Mouse (Mus musculus) stomach, postnatal 0 days (tissue): ENCODE data around the gene Ppp1cb. TPM values are rescaled to one million over a fixed set of nuclear protein-coding genes. Genes with fewer than 3 reads are reported as not detected.

Source experiments
- ATAC-seq: fragments of 200-750 bp; cut with Nextera tagmentation; 2 replicates; pipeline ENCODE4 v1.8.0; 2017; ENCODE audit not compliant: low FRiP score, low TSS enrichment
- DNase-seq: peaks from one replicate; pipeline ENCODE4 v3.0.0-alpha.2; 2016; ENCODE audit warnings: low spot score
- H3K27ac ChIP-seq: fragments of 300-500 bp; sonication (generic); replicated peaks from 2 replicates; pipeline ENCODE4 v1.5.1; 2014; ENCODE audit warnings: mild to moderate bottlenecking, control low read depth
- H3K27me3 ChIP-seq: fragments of 300-500 bp; sonication (generic); 2 replicates; pipeline ENCODE4 v1.6.1; 2014; ENCODE audit warnings: low read length; ENCODE audit not compliant: control insufficient read depth, insufficient read depth
- H3K36me3 ChIP-seq: fragments of 300-500 bp; sonication (generic); 2 replicates; pipeline ENCODE4 v1.6.1; 2014; ENCODE audit warnings: low read length, mixed read lengths; ENCODE audit not compliant: control insufficient read depth, insufficient read depth
- H3K4me1 ChIP-seq: fragments of 300-500 bp; sonication (generic); replicated peaks from 2 replicates; pipeline ENCODE4 v1.6.1; 2014; ENCODE audit warnings: antibody characterized with exemption; ENCODE audit not compliant: control insufficient read depth, insufficient read depth
- H3K4me2 ChIP-seq: fragments of 300-500 bp; sonication (generic); replicated peaks from 2 replicates; pipeline ENCODE4 v1.6.1; 2014; ENCODE audit warnings: low read depth, mild to moderate bottlenecking, control low read depth, moderate library complexity
- H3K4me3 ChIP-seq: fragments of 300-500 bp; sonication (generic); 2 replicates; pipeline ENCODE4 v1.5.1; 2014; ENCODE audit warnings: low read depth, low read length, control low read depth
- H3K9ac ChIP-seq: fragments of 300-500 bp; sonication (generic); 2 replicates; pipeline ENCODE4 v1.6.1; 2014; ENCODE audit warnings: mild to moderate bottlenecking, low read length, control low read depth, mixed read lengths
- H3K9me3 ChIP-seq: fragments of 300-500 bp; sonication (generic); 2 replicates; pipeline ENCODE4 v1.6.1; 2016; ENCODE audit warnings: low read length; ENCODE audit not compliant: control insufficient read depth
- CTCF ChIP-seq: IDR thresholded peaks from 2 replicates; pipeline ENCODE4 v1.5.1; 2016; ENCODE audit warnings: antibody characterized with exemption, low read depth, mild to moderate bottlenecking, moderate library complexity
- EP300 ChIP-seq: optimal IDR thresholded peaks from 2 replicates; pipeline ENCODE3; 2016; ENCODE audit warnings: antibody characterized with exemption
- WGBS: fragments of 180-500 bp; shearing (Covaris S2); extraction: QIAGEN DNeasy Blood & Tissue Kit; methylation state at CpG from one replicate; pipeline ENCODE4 v1.1.7; 2014; 5-methylcytosine and 5-hydroxymethylcytosine counted together
- polyA plus RNA-seq: library from polyadenylated mRNA; unstranded; fragments of >200 nt; fragmentation: Nextera tagmentation; extraction: Ambion mirVana; gene quantifications from 2 replicates; pipeline ENCODE4 v1.2.1, GENCODE M21; 2015

The Ppp1cb gene
- polyA plus RNA-seq, 1 experiment from 2014 or later = 193 TPM

DNA sequence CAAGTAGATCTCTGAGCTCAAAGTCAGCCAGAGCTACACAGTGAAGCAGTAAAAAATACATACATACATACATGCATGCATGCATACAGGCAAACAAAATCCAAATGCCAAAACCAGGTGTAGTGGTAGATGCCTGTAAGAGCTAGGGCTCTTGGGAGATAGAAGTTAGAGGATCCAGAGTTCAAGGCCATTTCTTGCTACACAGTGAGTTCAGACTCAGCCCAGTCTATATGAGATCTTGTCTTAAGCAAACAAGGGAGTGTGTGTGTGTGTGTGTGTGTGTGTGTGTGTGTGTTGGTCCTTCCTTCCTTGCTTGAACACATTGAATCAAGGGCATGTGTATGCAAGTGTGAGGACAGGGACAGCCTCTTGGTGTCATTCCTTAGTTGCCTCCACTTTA, 17.9 kb downstream of the Ppp1cb start:
- Histone ChIP-seq H3K27me3 (no peaks in the 10 kb centered on the region), H3K27ac (no peak overlapping the region), H3K4me2 (no peak overlapping the region), H3K36me3 (peaks cover 4% of the 10 kb centered on the region; the same call in 1 of the 2 replicates), H3K9me3 (no peaks in the 10 kb centered on the region), H3K4me3 (no peak overlapping the region), H3K9ac (no peak overlapping the region), H3K4me1 (peaks cover 4% of the 10 kb centered on the region)
- no peak for TF ChIP-seq CTCF
- TF ChIP-seq EP300 = no peak
- DNase-seq (no peak), ATAC-seq (no peak)

DNA sequence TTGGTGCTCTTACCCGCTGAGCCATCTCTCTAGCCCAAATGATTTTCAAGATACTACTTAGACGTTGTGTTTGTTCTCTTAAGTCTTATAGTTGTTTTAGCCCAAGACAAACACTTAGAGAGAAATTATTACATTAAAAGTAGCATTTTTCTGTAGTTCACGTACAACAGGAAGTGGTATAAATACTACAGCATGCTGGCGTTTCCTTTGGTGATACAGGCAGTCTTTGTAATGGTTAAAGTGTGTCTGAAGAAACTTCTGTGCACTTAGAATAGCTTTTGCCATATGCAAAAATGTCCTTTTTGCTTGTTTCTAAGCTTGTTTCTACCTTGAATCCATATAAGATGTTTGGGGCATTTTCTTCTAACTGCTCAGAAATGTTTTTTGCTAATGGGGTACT, 20.3 kb downstream of the Ppp1cb start:
- 80% methylated on average over 4 of the region's 4 CpGs for WGBS

DNA sequence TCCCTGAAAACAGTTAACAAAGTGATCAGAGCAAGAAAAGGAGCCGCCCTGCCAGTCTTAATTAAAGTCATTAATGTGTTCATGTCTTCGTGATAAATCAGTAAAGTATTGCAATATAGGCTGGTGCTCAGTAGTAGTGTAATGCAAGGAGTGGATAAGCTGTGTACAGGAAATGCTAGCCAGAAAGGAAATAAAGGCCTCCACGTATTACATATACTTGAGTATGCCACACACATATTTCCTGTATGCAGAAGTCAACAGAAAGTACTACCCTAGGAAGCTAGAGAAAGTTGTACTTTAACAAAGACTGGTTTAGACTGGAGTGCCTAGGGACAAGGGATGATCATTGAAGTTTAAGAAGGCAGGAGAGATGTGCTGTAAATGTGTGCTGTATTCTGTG, 26.8 kb downstream of the Ppp1cb start:
- Histone ChIP-seq H3K36me3 (peaks cover 8% of the 10 kb centered on the region), H3K4me3 (no peak overlapping the region), H3K9me3 (no peaks in the 10 kb centered on the region), H3K9ac (no peak overlapping the region), H3K27me3 (no peaks in the 10 kb centered on the region), H3K27ac (no peak overlapping the region), H3K4me2 (no peak overlapping the region), H3K4me1 (no peaks in the 10 kb centered on the region)
- ATAC-seq (no peak), DNase-seq (no peak)
- TF ChIP-seq EP300 = no peak
- TF ChIP-seq CTCF = no peak
- 85% methylated on average over 3 of the region's 3 CpGs for WGBS

More for the DNA sequence above, 20.3 kb downstream of the Ppp1cb start:
- no peaks in the 10 kb centered on the region for H3K4me1 ChIP-seq
- no peaks in the 10 kb centered on the region for H3K9me3 ChIP-seq
- H3K9ac ChIP-seq = no peak overlapping the region
- no peak overlapping the region for H3K4me3 ChIP-seq
- ATAC-seq (no peak), DNase-seq (no peak)
- TF ChIP-seq CTCF (no peak), EP300 (no peak)
- H3K27me3 ChIP-seq = no peaks in the 10 kb centered on the region
- H3K4me2 ChIP-seq = no peak overlapping the region
- H3K36me3 ChIP-seq = peaks cover 4% of the 10 kb centered on the region; the same call in 1 of the 2 replicates
- no peak overlapping the region for H3K27ac ChIP-seq

DNA sequence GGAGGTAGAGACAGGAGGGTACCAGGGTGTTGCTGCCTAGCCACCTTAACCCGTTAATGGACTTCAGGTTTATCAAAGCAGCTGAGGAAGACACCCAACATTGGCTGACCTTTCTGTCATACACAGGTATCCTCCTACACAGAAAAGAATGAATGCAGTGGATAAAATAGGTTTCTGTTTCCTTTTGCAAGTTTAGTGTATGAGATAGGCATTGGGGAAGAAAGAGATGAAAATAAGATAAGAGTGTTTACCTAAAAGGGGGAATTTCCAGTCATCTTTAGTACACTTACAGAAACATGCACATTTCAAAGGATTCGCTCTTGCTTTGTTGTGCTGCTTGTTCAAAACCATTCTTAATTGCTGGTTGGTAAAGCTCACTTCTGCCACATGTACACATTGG, 29.4 kb downstream of the Ppp1cb start:
- no peak for ATAC-seq
- H3K27me3 ChIP-seq = no peaks in the 10 kb centered on the region
- WGBS = 86% methylated on average over 2 of the region's 2 CpGs

DNA sequence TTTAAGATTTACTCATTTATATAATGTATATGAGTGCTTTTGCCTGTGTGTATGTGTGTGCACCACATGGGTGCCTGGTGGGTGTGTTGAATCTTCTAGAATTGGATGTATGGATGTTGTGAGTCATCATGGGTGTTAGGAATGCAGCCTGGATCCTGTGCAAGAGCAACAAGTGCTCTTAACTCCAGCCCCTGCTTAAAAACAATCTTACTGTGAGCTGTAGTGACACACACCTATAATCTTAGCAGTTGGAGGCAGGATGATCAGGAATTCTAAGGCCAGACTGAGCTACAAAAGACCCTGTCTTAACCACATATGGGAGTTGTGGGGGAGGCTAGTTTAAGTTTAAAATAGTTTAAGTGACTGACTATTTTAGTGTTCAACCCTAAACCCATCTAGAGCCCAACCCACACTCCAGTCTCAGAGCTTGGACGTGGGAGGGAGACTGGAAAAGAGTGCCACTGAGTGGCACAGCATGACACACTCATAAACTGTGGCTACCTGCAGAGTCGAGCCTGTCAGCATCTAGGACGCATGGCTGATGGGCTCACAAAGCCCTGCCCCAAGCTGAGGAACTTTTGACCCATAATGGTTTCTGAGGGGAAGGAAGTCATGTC, 35.5 kb downstream of the Ppp1cb start:
- Histone ChIP-seq H3K36me3 (peaks cover 3% of the 10 kb centered on the region; the same call in 1 of the 2 replicates), H3K27me3 (no peaks in the 10 kb centered on the region)
- TF ChIP-seq EP300 (no peak), CTCF (no peak)

More for the DNA sequence above, 29.4 kb downstream of the Ppp1cb start:
- DNase-seq = no peak
- no peak overlapping the region for H3K27ac ChIP-seq
- H3K4me2 ChIP-seq = no peak overlapping the region
- no peak overlapping the region for H3K4me3 ChIP-seq
- H3K36me3 ChIP-seq = peaks cover 4% of the 10 kb centered on the region; the same call in 1 of the 2 replicates
- no peaks in the 10 kb centered on the region for H3K4me1 ChIP-seq
- TF ChIP-seq EP300 (no peak), CTCF (no peak)
- H3K9ac ChIP-seq = no peak overlapping the region
- H3K9me3 ChIP-seq = no peaks in the 10 kb centered on the region

DNA sequence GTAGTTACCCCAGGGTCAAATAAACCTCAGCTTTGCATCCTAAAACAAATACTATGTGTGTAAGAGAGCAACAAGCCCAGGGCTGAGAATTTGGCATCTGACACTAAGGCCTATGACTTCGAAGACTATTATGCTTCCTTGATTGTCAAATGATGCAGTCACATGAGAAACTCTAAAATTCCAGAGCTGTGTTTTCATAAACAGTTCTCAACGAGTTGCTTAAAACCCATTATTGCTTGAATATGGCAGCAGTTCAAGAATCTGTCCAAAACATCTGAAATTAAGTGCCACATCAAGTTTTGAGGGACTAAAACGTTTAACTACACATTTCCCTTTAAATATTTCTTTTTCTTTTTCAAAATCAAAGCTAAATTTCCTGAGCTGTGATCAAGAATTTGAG, 50.1 kb downstream of the Ppp1cb start:
- Histone ChIP-seq H3K4me3 (no peak overlapping the region), H3K9me3 (no peaks in the 10 kb centered on the region), H3K9ac (no peak overlapping the region), H3K27ac (no peak overlapping the region), H3K27me3 (no peaks in the 10 kb centered on the region), H3K4me1 (no peaks in the 10 kb centered on the region), H3K36me3 (no peaks in the 10 kb centered on the region), H3K4me2 (no peak overlapping the region)
- DNase-seq = no peak
- no peak for ATAC-seq
- WGBS = 28% methylated on average over 3 of the region's 3 CpGs
- no peak for TF ChIP-seq EP300
- no peak for TF ChIP-seq CTCF

More for the DNA sequence above, 35.5 kb downstream of the Ppp1cb start:
- no peak overlapping the region for H3K4me2 ChIP-seq
- no peak overlapping the region for H3K27ac ChIP-seq
- no peak overlapping the region for H3K9ac ChIP-seq
- WGBS = 79% methylated on average over 3 of the region's 3 CpGs
- no peak; the same call in 1 of the 2 replicates for ATAC-seq
- H3K4me3 ChIP-seq = no peak overlapping the region
- no peak for DNase-seq
- H3K9me3 ChIP-seq = no peaks in the 10 kb centered on the region
- H3K4me1 ChIP-seq = no peaks in the 10 kb centered on the region
